Mouse (Mus musculus) hindlimb bud, embryonic 11.5 days (tissue): ENCODE measurements at regions not wholly inside any gene's neighbourhood (a gene's known extent, or its start where the extent isn't known, plus 50 kb on each side); places are given as distances from the start of the nearest gene placed in this dataset.
A peak's percentile ranks its signal among the peaks of the same experiment; 100 is the strongest.
"Not testable (repeated sequence)": the region's sequence is repeated elsewhere in the genome, so short reads cannot be mapped to it uniquely, and the experiment has no call there.

Experiments used
- DNase-seq: peaks from one replicate; pipeline ENCODE4 v3.0.0-alpha.2; 2012; ENCODE audit warnings: low read depth, low spot score; ENCODE audit errors: extremely low spot score

DNA sequence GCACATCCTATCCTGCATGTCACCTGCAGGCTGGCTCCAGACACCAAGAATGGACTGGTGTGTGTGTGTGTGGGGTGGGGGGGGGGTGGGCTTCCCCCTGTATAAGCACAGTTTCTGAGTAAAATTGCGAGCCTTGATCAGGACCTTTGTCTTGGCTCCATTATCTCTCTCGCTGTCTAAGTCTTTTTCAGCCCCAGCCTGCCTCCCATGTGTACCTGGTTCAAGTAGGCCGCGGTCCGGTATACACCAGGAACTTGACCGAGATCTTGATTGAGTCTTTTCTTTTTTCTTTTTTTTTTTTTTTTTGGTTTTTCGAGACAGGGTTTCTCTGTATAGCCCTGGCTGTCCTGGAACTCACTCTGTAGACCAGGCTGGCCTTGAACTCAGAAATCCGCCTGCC lies 276.8 kb downstream of the 1810013L24Rik start:
- DNase-seq, result not testable (repeated sequence)

DNA sequence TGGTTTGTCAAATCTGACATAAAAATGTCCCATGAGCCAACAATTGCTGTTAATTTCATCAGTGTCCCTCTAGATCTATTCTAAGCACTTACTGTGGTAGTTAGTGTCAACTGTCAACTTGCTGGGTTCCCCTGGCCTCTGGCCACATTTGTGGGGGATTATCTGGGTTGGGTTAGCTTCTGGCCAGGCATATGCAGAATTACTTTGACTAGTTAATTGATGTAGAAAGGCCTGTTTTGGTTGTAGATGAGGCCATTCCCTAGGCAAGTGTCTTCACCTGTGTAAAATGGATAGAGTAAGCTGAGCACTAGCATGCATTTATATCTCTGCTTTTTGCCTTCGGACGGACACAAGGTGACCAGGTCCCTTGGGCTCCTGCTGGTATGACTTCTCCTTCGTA lies 283.9 kb downstream of the 1810013L24Rik start:
- DNase-seq, result no peak

DNA sequence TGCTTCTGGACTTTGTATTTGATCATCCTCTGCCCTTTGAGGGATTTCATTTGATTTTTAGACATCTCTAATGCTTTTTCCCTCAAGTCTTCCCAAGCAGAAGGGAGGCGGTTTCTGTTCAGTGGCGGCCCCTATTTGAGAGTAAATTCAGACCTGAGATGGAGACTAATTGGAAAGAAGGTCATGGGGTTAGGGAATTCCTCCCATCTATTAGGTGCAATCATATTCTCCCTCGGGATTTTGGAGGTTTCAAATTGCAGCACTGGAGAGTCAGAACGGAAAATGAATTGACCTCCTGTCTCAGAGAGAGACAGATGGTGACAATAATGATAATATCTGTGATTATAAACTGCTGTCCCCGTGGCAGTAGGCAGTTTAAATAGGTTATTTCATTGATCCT lies 285.6 kb downstream of the 1810013L24Rik start:
- DNase-seq, result no peak

DNA sequence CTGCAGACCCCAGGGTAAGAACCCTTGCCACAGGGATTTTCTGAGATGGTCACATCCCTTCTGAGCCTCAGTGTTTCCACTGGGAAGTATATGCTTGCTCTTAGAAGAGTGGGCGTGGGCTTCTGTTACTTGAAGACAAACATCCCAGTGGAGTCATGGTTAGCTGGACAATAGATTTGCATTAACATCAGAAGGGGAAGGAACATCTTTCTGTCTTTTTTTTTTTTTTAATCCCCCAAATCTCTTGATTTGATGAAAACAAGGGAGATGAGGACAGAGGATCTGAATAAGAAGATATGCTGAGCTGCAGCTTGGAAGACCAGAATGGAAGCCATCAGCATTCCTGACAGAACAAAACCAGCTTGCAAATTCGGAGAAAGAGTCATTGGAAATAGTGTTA lies 291.7 kb downstream of the 1810013L24Rik start:
- DNase-seq, result no peak

DNA sequence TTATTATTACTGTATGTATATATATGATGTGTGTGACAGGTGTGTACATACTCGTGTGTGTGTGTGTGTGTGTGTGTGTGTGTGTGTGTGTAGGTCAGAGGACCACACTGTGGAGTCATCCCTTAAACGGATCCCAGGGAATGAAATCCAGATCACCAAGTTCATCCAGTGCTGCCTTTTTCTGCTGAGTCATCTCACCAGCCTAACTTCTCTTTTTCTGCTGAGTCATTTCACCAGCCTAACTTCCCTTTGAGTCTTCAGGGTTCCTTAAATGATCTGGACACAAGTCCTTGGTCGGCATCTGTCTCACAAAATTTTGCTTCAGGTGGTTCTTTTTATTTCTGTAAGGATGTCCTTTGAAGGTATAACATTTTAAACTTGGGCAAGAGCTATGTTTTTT lies 302.2 kb downstream of the 1810013L24Rik start:
- DNase-seq, result no peak

DNA sequence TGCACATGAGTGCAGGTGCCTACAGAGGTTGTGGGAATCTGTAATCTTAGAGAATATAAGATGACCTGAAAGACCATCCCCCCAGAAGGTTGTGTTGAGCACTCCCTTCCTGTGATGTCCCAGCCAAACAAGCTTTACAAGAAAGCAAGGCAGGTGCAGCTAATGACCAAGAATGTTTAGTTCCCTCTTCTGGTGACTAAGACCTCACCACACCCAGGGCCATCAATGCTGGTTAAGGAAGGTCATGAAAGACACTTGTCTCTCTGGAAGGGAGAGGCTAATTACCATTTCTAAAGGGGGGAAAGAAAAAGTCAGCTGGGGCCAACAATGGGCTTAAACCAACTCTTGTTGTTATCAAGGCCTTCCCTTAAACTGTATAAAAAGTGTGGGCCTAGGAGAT lies 302.9 kb downstream of the 1810013L24Rik start:
- DNase-seq, result no peak

DNA sequence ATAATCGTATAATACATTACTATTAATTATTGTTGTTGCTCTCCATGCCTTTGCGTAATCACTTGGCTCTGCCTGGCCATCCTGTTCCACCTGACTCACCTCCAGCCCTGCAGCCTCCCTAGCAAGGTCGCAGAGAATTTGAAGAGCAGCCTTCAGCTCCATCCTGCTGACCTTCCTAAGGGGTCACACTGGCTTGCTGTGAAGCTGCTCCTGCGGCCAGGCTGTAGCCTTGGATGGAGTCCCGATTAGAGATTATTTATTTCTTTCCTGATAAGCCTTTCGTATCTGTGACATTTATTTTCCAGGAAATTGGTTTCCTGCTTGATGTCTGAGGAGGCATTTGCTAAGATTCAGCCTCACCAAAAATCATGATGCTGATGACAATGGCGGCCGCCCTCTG lies 305.5 kb downstream of the 1810013L24Rik start:
- DNase-seq, result no peak

DNA sequence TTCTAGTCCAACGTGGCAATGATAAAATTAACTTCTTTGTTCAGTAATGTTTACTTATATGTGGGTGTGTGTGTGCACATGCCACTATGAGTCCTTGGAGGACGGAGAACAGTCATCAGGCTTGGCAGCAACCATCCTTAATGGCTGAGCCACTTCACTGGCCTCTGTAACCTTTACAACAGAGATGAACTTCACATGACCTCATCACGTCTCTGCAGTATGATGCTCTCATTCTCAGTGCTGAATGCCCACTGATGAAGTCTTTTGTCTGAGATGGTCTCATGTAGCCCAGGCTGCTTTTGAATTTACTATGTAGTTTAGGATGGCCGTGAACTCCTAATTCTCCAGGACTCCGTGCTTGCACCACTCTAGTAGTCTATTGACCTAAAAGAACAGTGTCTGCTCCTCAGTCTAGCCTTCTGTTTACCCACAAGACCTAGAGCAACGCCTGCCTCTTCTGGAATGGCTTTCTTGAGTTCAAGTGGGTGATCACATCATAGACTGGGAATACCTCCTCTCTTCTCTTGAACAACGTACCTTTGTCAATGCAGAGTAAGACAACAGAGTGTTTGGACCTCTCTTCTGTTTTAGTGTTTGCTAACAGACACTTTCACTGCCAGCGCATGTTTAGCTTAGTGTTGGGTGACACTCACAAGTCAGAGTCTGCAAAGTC lies 308.8 kb downstream of the 1810013L24Rik start:
- DNase-seq, result no peak

DNA sequence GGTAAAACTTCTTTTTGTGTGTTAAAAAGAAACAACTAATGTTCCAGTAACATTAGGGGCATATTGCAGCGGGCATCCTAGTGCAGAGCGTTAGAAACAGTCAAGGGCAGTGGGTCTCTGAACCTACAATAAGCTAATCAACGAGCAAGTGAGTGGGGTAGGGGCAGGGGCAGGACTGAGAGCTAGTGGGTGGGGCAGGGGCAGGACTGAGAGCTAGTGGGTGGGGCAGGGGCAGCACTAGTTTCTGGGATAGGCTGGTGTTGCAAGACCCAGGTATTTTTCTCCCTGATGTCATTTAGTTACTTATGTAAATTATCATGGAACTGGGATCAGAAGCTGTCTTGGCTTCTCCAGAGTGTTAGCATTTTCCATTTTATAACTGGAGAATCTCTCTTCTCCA lies 309.5 kb downstream of the 1810013L24Rik start:
- no peak for DNase-seq

DNA sequence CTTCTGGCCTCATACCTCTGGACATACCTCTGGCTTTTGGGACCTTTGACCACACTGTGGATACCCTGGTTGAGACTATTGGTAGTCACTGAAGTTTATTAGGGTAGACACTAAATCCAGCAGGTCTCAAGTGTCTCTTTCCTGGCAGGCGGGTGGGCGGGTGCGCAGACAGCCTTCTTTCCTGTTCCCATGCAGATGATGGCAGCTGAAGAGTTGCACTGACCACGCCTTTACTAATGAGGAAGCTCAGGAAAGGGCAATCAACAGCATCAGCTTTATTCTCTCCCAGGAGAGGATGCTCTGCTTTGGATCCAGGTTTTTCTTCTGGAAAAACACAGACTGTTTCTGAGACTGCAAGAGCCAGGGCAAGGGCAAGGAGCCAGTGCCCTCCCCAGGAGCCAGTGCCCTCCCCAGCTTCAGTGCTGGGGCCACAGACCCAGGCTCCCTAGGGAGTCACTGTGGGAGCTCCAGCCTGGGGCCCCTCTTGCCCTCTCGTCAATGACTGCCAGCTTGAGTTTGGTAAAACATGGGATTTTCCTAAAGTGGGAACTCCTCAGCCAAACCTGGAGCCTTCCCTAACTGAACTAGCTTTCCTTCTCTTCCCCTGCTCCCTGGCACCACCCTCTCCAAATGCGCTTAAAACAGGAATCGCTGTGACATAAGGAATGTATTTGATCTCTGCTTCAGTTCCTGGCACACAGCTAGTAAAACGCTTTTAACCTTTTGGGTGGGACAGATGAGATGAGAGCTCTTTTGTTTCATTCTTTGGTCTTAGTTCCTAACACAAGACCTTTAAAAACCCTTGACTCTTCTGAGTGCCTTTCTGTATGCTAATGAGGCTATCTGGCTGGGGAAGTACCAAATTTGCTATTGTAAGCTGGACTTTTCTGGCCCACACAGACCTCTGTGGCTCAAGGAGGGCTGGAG lies 319.6 kb downstream of the 1810013L24Rik start:
- DNase-seq, result no peak

DNA sequence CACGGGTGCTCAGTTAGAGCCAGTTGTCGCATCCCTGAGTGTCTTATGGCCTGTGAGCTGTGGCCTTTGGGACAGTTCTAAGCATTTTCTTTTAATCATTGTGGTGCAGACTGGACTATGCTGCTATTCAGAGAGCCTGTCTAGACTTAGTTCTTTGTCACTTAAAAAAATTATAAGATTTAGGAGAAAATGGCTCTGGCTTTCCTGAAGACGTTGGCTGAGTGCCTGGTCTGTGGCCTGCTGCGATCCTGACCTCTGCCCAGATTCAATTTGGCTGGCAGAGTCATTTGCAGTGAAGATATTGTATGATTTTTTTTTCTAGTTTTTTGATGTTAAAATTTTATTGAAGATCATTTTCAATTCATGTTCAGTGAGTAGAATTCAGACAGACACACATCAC lies 322.0 kb downstream of the 1810013L24Rik start:
- no peak for DNase-seq

DNA sequence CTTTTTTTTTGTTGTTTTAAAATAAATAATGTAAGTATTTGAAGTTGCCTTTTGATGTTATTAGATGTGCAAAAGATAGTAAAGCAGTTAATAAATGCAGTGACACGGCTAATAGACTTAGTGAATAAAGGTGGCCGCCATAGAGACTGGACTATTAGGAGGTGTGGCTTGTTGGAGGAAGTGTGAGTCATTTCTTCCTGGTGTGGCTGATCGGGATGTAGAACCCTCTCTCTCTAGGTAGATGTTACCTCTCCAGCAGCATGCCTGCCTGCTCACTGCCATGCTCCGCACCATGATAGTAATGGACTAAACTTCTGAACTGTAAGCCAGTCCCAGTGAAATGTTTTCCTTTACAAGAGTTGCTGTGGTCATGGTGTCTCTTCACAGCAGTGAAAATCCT lies 323.6 kb downstream of the 1810013L24Rik start:
- no peak for DNase-seq

DNA sequence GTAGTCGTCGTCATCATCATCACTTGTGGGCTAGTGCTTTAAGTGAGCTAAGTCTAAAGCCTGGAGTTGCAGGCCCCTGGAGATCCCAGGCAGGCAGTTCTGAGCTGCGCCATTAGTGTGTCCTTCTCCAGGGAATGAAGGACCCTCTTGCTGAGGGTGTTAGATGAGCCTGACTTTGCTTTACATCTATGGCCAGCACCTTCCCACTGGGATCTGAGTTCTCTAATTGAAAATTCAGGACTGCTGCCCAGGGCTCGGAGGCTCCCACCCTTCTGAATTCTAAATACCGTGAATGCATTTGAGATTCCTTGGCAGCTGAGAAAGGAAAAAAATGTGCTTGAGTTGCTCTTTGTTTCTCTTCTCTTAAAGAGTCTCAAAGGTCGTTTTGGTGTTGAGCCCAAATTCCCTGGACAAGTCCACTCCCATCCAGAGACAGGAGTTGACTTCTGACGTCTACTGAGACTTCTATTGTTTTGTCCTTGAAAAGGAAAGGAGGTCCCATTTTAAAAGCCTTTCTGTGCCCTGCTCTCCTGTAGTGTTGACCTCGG lies 335.9 kb downstream of the 1810013L24Rik start:
- DNase-seq, result no peak

DNA sequence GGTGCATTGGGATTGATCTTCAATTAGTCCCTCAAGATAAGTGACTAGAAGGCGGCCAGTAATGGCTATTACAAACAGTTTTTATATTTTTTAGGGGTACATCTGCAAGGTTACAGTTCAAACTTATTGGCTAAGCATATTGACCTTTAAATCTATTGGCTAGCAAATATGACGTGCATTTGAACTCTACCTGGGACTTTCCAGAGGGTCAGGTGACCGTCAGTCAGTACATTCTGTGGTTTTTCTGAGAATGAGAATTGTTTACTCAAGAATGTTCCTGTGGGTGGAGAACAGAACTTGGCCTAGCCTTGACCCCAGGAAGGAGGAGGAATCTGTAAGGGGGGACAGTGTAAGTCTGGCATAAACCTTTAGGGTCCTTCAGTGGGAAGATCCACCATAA lies 346.5 kb downstream of the 1810013L24Rik start:
- no peak for DNase-seq

DNA sequence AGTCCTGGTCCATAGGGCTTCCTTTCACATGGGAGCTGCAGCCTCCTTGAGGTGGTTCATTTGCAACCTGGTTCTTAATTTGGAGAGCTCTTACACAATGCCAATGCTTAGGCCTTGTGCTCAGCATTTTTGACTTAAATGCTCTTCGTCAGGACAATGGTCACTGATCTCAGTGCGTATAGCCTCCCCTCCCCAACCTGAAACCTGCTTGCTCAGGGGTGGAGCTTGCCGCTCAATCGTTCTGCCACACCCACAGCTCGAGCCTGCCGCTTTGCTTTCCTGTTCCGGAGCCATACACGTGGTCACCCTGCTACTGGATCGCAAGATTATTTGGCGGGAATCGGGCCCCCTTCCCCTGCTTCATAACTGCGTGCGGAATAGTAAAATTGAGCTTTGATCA lies 365.9 kb downstream of the 1810013L24Rik start:
- no peak for DNase-seq

DNA sequence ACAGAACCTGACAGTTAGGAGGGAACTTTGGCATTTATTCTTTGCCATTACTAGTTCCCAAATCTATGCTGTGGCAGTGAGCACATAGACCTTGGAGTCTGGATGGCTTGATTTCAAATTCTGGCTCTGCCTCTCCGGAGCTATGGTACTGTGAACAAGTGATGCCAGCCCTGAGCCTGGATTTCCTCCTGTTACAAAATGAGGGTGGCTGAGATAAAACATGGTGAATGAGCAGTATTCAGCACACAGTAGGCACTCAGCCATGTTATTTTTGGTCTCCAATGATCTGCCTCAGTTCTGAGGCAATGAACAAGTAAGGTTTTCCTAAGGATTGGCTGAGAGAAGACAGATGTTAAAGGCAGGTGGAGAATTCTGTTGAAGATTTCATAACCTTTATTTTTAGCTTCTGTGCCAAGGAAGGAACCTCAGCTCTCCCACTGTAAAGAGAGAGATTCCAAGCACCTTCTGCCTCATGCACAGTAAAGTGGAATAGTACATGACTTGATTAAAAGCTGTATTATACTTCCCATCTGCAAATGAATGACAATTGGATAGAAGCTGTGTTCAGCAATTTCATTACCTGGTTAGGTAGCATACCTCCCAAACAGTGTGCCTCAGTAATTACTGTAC lies 369.1 kb downstream of the 1810013L24Rik start:
- no peak for DNase-seq

DNA sequence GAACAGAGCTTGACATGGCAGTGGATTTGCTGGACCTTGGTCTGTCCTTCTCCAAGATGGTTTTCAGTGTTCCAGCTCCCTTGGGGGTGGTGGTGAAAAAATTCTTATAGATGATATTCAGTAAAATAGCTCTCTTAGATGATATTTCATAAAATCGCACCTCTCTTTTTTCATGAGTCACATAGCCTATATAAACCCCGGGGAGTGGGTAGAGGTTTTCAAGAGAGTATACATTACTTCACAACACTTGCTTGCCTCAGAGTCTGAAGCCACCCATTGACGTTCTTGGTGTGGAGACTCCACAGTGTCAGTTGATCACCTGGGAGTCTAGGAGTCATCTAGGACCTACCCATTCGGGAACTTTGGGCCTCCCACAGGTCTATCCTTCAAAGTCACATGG lies 378.7 kb downstream of the 1810013L24Rik start:
- DNase-seq, result no peak

DNA sequence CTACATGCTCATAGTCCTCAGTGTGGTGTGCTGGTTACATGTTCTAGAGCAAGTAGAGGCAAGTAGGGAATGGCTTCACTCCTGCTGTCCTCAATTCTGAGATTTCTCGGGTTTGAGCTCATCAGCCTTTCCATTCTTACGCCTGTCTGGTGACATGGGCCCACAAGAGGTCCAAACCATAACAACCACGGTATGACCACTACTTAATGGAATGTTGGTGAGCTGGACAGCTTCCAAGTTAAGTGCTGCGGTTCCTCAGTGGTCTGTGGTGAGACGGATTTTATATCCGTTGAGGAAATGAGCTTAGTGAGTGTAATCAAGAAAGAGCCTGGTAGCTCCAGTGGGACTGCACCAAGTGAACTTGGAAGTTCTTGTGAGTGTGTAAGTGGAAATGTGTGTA lies 381.6 kb downstream of the 1810013L24Rik start:
- DNase-seq, result no peak

DNA sequence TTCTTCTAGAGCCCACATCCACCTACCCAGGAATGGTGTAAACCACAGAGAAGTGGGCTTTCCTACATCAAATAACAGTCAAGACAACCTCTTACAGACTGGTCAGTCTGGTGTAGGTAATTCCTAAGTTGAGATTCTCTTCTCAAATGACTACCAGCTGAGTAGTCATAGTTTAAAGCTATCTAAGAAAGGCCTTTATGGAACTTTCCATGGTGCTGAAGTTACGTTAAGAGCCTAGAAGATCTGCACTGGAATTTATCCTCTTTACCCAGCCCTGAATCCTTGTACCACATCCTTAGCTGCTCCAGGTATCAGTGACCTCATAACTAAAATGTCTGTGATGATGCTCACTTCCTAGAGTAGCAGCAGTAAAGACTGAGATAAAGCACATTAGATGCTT lies 385.2 kb downstream of the 1810013L24Rik start:
- peak; percentile 12 for DNase-seq

DNA sequence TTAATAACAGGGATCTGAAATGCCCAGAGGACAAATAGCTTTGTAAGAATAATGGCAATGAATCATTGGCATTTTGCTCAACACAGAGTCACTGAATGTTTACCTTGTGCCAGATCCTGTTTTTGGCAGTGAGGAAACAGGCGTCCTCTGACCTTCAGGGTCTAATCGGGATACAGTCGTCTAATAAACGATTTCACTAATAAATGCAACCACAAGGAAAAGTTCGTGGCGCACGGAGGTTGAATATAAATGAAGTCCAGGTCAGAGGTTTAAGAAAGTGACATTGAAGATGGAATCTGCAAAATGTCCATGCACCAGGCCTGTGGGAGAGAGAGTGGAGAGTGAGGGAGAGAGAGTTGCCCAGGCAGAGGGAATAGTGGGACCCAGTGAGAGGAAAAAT lies 387.5 kb downstream of the 1810013L24Rik start:
- DNase-seq, result no peak

DNA sequence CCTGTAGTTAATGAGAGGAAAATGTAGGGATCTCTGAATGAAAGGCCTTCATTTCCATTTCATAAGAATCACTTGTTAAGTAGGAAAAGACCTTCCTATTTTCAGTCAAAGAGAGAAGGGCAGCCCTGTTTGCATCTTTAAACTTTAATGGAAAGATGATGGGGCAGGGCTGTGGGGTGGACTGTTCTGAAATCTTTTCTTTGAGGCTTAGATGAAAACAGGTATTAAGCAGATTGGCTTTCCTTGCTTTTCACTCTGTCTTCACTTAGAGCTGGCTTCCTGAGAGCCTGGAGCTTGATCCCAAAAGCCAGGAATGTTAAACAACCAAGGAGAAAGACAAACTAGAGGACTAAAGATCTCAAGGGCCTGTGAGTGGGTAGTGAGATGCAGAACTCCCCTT lies 400.3 kb downstream of the 1810013L24Rik start:
- no peak for DNase-seq

DNA sequence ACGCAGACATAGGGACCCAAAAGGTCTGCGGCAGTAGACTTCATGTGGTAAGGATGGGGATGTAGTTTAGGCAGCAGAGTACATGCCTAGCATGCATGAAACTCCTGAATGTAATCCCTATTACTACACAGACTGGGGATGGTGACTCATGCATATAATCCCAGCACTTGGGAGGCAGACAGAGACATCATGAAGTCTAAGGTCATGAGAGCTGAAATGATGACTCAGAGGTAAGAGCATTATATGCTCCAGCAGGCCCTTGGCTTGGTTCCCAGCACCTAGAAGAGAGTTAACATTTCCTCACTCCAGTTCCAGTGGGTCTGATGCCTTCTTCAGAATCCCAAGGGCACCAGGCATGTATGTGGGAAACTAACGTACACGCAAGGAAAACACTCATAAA lies 412.2 kb downstream of the 1810013L24Rik start:
- no peak for DNase-seq
